Mouse (Mus musculus) T-cell, adult 2 months (primary cell): Measurements from ENCODE around the gene Nmur1.
"Not testable (repeated sequence)": the region's sequence is repeated elsewhere in the genome, so short reads cannot be mapped to it uniquely, and the experiment has no call there.

Experiments used
- DNase-seq: peaks from one replicate; pipeline ENCODE4 v3.0.0; 2022; ENCODE audit warnings: low spot score

Nmur1 gene

GRCm38 (mm10) chr1:86358906-86359797, 66.9 kb downstream of the Nmur1 start, which contains the start of gene Ncl:
Gene Ncl (minus strand): TSS chr1:86359400.
- peak; percentile 98 for DNase-seq

- DNase-seq = no peak
Measured at GRCm38 (mm10) chr1:86358229-86358905, 67.7 kb downstream of the Nmur1 start.

DNA sequence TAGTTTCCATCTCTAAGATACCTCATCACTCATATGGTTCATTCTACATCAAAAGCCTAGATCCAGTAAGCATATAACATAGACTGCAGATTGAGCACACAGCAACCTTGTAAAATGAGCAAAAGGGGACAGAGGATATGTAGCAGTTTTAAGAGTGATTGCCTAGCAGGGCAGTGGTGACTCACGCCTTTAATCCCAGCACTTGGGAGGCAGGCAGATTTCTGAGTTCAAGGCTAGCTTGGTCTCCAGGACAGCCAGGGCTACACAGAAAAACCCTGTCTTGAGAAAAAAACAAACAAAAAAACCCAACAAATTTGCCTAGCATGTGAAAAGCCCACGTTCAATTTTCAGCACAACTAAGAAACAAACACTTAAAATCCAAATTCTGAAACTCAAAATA, 71.8 kb downstream of the Nmur1 start:
- no peak for DNase-seq

DNA sequence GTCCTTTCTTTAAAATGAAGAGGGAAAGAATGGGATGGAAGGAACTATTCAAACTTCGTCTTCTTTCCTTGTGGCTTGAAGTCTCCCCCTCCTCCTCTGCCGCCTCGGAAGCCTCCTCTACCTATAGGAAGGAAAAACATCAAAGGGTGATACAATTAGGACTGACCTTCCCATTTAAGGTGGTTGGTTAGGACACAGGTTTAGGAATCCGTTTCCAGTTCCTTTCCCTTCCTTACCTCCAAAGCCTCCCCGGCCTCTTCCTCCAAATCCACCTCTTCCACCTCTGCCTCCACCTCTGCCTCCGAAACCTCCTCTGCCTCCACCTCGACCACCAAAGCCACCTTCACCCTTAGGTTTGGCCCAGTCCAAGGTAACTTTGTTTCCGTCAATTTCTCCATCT, 75.5 kb downstream of the Nmur1 start:
- DNase-seq = no peak

- no peak for DNase-seq
Measured at GRCm38 (mm10) chr1:86349696-86350095, 76.3 kb downstream of the Nmur1 start.

DNA sequence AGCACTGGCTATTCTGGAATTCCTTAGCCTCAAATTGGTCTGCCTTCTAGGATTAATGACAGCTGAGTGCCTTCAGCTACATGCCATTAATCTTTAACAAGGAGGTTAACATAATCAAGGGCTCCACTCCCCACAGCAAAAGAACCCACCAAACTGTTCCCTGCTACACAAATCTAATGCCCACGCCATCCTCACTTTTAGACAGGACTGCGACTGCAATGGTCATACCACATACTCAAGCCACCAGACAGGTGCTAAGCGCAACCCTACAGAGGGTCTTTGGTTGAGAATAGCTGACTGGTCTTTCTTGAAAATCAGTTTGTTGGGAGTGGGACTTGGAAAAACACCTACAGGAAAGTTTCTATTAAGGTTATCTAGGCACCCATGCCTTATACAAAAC, 76.8 kb downstream of the Nmur1 start:
- no peak for DNase-seq

- no peak for DNase-seq
Measured at GRCm38 (mm10) chr1:86348801-86349200, 77.2 kb downstream of the Nmur1 start.

GRCm38 (mm10) chr1:86348083-86348482, 77.9 kb downstream of the Nmur1 start:
- no peak for DNase-seq

DNA sequence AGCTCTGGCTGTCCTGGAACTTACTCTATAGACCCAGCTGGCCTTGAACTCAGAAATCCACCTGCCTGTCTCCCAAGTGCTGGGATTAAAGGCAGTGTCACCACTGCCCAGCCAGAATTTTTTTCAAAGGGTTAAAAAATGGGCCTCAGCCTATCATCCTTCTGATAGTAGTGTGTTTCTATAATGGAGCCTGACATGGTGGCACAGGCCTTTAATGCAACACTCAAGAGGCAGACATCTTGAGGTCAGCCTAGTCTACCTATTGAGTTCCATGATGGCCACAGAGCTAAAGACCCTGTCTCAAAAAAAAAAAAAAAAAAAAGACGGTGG, 78.3 kb downstream of the Nmur1 start:
- DNase-seq = no peak

DNA sequence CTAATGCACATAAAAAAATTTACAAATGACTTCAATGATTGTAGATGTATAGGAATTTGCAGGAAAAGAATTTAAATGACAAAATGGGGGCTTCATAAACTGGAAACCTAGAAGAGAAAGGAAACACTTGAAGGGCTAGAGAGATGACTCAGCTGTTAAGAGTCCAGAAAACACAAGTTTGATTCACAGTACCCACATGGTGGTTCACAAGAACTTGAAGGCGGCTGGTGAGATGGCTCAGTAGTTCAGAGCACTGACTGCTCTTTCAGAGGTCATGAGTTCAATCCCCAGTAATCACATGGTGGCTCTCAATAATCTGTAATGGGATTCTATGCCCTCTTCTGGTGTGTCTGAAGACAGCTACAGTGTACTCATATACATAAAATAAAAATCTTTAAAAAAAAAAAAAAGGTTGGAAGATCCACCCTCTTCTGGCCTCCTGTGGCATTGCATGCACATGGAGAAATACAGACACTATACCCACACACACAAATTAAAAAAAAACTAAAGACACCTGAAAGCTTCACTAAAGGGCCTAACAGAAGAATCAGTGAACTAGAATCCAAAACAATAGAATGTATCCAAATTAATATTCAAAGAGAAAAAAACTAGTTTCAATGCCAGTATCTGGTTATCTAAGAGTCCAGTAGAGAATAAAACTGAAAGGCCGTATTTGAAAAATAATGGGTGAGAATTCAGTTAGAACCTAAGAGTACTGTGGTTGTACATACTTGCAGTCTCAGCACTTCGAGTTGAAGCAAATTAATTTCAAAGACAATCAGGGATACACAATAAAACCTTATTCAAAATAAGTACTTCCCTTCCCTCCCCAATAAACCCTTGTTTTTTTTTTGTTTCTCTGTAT, 78.9 kb downstream of the Nmur1 start:
- DNase-seq = no peak

DNA sequence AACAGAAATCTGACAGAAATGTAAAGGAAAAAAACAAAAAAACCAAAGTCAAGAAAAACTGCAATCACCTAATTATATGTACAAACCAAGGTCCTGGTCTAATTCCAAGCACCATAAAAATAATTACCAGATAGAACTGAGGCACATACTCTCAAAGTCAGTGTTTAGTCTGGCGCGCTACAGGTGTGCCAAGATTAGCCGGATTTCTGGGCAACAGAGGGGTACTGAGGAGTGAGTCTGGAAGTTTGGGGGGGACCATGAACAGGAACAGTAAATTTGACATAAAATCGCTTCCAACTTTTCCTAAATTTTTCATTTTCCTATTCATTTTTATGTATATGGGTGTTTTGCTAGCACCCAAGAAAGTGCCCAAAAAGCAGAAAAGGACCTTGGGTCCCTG, 80.1 kb downstream of the Nmur1 start:
- no peak for DNase-seq

GRCm38 (mm10) chr1:86345069-86345468, 81.0 kb downstream of the Nmur1 start:
- DNase-seq = no peak

GRCm38 (mm10) chr1:86343969-86344861, 81.8 kb downstream of the Nmur1 start:
- peak; percentile 72 for DNase-seq

- no peak for DNase-seq
Measured at GRCm38 (mm10) chr1:86343087-86343645, 82.9 kb downstream of the Nmur1 start.

- DNase-seq = no peak
Measured at GRCm38 (mm10) chr1:86342371-86342770, 83.7 kb downstream of the Nmur1 start.

- DNase-seq = not testable (repeated sequence)
Measured at GRCm38 (mm10) chr1:86341096-86341495, 84.9 kb downstream of the Nmur1 start.

DNA sequence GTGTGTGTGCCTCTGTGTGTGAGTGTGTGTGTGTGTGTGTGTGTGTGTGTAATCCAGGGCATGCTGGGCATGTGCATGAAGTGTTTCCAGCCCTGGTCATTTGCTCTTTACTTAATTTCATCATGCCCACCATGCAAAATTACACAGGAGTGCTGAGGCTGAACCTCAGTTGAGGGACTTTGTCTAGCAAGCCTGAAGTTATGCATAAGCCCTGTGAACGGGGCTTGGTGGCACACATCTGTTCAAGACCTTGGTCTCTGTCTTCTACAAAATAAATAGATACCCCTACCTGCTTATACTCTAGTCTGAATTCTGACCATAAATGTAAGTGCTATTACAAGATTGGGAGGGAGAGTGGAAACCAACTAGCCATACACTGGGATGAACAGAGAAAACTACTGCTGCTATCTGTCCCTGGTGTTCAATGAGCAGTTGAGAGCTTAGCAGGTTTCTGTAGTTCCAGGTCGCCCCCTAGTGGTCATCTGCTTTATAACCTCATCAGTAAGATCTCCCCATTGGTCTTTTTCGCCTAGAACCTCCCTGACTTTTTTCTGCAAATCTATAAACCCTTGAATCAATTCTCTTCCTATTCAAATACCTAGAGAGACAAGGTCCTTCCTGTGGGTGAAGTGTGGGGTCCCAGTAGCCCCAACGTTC, 86.7 kb downstream of the Nmur1 start:
- peak; percentile 80 for DNase-seq

DNA sequence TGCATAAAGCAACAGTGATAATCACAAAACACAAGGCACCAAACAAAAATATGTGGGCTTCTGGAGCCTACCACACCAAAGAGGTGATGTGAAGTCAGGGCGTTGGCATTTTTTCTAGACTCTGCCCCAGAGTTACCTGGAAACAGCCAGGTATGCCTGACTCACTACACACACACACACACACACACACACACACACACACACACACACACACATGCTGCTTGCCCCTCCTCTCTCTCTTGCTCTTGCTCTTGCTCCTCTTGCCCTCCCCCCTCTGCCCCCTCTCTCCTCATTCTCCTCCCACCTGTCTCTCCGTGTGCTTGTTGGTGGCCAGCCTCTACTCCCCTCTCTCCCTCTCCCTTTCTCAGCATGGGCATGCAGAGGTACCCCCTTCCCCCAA, 89.7 kb downstream of the Nmur1 start:
- DNase-seq = no peak
